Mouse (Mus musculus): ENCODE results near the gene Ppp1r13b. TPM values are rescaled to one million over a fixed set of nuclear protein-coding genes. Genes with fewer than 3 reads are reported as not detected.

Gene Ppp1r13b
- total and polyA plus RNA-seq, 3 experiments, result 19.7 to 41.7 (median 28.1) TPM

DNA sequence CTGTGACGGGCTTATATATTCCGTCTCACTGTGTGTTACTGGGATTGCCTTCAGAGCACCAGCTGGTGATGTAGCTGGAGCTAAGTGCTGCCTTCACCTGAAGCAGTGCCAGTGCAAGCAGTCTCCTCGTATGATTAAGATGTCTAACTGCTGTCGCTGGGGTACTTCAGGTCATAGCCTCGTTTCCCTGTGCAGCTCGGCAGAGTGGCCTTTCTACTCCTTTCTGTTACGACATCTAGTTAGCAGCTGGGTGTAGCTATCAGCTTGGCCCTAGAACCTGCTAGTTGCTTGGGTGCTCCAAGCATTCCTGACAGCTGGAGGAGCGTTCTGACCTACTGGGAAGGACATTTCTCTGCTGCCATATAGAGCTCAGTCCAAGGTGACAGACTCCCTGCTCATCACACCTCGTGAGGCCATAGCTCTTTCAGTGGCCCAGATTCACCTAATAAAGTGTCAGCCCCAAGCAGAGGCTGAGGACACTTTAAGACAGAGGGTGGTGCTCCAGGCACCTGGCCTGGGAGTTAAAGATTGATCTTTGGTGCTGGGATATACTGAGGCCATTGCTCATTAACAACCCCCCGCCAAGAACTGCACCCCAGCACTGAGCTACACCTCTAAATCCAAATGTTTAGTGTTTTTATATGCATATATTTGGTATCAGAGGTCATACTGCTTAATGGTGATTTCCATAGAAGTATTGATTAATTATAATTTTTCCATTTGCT lies 107.3 kb downstream of the Ppp1r13b start:
- ATAC-seq (ENCODE audit: extremely low read depth, insufficient number of reproducible peaks, low FRiP score, poor library complexity, severe bottlenecking) (no peak), DNase-seq (ENCODE audit: low spot score) (no peak)
- H3K4me3 ChIP-seq (ENCODE audit: low read depth, low read length), result no peak overlapping the region
- H3K9me3 ChIP-seq (replicated peaks), result no peaks in the 10 kb centered on the region
- TF ChIP-seq CTCF (IDR thresholded peaks at IDR 0.05; ENCODE audit: low read depth, low read length), result no peak
- TF ChIP-seq POLR2AphosphoS5 (IDR thresholded peaks at IDR 0.05; ENCODE audit: insufficient replicate concordance, low read depth, low read length), result no peak
- TF ChIP-seq TAL1 (conservative IDR thresholded peaks at IDR 0.05; ENCODE audit: low read depth, low read length), result no peak
- TF ChIP-seq GATA1 (IDR thresholded peaks at IDR 0.05; ENCODE audit: borderline replicate concordance, low read length), result no peak
- H3K4me1 ChIP-seq (ENCODE audit: insufficient read depth, low read depth, low read length), result peaks cover 8% of the 10 kb centered on the region
- H3K27me3 ChIP-seq (ENCODE audit: insufficient read depth, low read length), result no peaks in the 10 kb centered on the region
- H3K36me3 ChIP-seq (replicated peaks), result peaks cover 96% of the 10 kb centered on the region

DNA sequence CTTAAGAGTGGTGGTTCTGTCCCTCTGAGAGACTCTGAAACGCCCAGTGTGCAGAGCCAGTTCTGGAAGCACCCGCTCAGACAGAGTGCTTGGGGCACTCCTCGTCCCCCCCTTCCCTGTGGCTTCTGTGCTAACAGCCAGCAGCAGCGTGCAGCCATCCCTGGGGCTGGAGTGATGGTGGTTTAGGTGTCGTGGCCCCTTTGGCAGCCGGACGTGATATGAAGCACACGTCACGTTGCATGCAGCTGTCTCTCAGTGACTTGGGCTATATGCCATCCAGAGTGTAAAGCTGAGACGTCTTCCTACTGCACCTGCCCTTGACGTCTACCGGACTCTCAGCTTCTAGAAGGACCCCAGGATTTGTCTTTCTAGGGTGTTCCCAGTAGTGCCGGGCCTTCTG lies 109.4 kb downstream of the Ppp1r13b start:
- TF ChIP-seq POLR2AphosphoS5 (IDR thresholded peaks at IDR 0.05; ENCODE audit: insufficient replicate concordance, low read depth, low read length), result no peak; the same call in 1 of the 2 replicates
- no peak for TF ChIP-seq TAL1 (conservative IDR thresholded peaks at IDR 0.05; ENCODE audit: low read depth, low read length)
- no peak for TF ChIP-seq GATA2 (IDR thresholded peaks at IDR 0.05; ENCODE audit: borderline replicate concordance, low read depth, low read length)
- TF ChIP-seq GATA1 (IDR thresholded peaks at IDR 0.05; ENCODE audit: borderline replicate concordance, low read length), result no peak
- TF ChIP-seq CTCF (IDR thresholded peaks at IDR 0.05; ENCODE audit: low read depth, low read length), result no peak
- H3K4me3 ChIP-seq (ENCODE audit: low read depth, low read length), result peak overlapping the region; percentile 4; the same call in 1 of the 2 replicates
- DNase-seq (ENCODE audit: low spot score), result no peak
- no peak for ATAC-seq (ENCODE audit: extremely low read depth, insufficient number of reproducible peaks, low FRiP score, poor library complexity, severe bottlenecking)
- no peaks in the 10 kb centered on the region for H3K9me3 ChIP-seq (replicated peaks)
- H3K27me3 ChIP-seq (ENCODE audit: insufficient read depth, low read length), result no peaks in the 10 kb centered on the region
- H3K4me1 ChIP-seq (ENCODE audit: insufficient read depth, low read depth, low read length), result peaks cover 12% of the 10 kb centered on the region
- H3K36me3 ChIP-seq (replicated peaks), result peaks cover 96% of the 10 kb centered on the region

DNA sequence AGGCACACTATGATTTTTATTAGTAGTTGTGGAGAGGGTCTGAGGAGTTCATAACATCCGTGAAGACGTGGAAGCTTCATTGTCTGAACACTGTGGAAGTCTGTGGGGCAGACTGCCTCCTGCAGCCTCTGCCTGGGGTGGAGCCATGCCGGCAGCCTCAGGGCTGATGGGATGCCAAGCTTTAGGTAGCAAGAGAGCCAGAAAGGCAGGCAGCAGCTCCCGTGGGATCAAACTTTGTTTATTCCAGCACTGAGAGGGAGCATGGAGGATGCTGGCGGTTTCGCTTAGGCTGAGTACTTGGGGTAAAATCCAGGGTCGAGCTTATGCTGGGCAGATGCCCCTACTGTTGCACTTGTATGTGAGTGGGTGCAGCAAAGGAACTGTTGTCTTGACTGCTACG lies 110.7 kb downstream of the Ppp1r13b start:
- peaks cover 96% of the 10 kb centered on the region for H3K36me3 ChIP-seq (replicated peaks)
- ATAC-seq (ENCODE audit: extremely low read depth, insufficient number of reproducible peaks, low FRiP score, poor library complexity, severe bottlenecking) (no peak), DNase-seq (ENCODE audit: low spot score) (no peak)
- H3K27me3 ChIP-seq (ENCODE audit: insufficient read depth, low read length), result no peaks in the 10 kb centered on the region
- no peaks in the 10 kb centered on the region for H3K9me3 ChIP-seq (replicated peaks)
- H3K4me3 ChIP-seq (ENCODE audit: low read depth, low read length), result no peak overlapping the region
- peaks cover 10% of the 10 kb centered on the region for H3K4me1 ChIP-seq (ENCODE audit: insufficient read depth, low read depth, low read length)
- TF ChIP-seq GATA2 (IDR thresholded peaks at IDR 0.05; ENCODE audit: borderline replicate concordance, low read depth, low read length) (no peak), CTCF (IDR thresholded peaks at IDR 0.05; ENCODE audit: low read depth, low read length) (no peak), TAL1 (conservative IDR thresholded peaks at IDR 0.05; ENCODE audit: low read depth, low read length) (no peak), GATA1 (IDR thresholded peaks at IDR 0.05; ENCODE audit: borderline replicate concordance, low read length) (no peak), POLR2AphosphoS5 (IDR thresholded peaks at IDR 0.05; ENCODE audit: insufficient replicate concordance, low read depth, low read length) (no peak)

DNA sequence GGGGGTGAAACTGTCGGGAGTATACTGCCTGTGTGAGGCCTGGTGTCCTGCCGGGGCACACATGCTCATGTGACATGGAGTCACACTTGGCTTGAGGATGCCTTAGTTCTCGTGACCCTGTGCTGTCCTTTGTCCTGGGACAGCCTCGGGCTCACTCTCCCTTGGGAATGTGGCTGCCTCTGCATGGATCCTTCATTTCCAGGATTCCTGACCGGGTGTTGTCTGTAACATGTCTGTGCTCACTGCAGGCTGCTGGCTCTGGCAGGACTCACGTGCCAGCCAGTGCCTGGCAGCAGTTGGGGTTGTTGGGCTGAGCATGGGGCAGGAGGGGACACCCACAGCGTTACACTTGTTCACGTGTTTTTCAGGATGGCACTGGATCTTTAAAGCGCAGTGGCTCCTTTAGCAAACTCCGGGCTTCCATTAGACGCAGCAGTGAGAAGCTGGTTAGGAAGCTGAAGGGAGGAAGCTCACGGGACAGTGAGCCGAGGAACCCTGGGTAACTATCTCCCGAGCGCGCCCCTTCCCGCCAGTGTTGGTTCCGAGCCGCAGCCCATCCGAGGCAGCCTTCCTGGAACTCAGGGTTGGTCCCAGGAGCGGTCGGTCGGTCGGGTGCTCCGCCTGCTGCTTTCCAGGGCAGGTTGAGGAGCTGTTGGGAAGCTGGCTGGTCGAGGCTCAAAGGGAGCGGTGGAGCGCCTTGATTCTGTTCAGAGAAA lies 112.6 kb downstream of the Ppp1r13b start:
- no peak for DNase-seq (ENCODE audit: low spot score)
- H3K4me3 ChIP-seq (ENCODE audit: low read depth, low read length), result no peak overlapping the region
- H3K9me3 ChIP-seq (replicated peaks), result no peaks in the 10 kb centered on the region
- no peaks in the 10 kb centered on the region for H3K27me3 ChIP-seq (ENCODE audit: insufficient read depth, low read length)
- H3K4me1 ChIP-seq (ENCODE audit: insufficient read depth, low read depth, low read length), result peaks cover 10% of the 10 kb centered on the region
- ATAC-seq (ENCODE audit: extremely low read depth, insufficient number of reproducible peaks, low FRiP score, poor library complexity, severe bottlenecking), result no peak
- peaks cover 96% of the 10 kb centered on the region for H3K36me3 ChIP-seq (replicated peaks)
- TF ChIP-seq POLR2AphosphoS5 (IDR thresholded peaks at IDR 0.05; ENCODE audit: insufficient replicate concordance, low read depth, low read length) (no peak), GATA2 (IDR thresholded peaks at IDR 0.05; ENCODE audit: borderline replicate concordance, low read depth, low read length) (no peak), TAL1 (conservative IDR thresholded peaks at IDR 0.05; ENCODE audit: low read depth, low read length) (no peak), CTCF (IDR thresholded peaks at IDR 0.05; ENCODE audit: low read depth, low read length) (no peak), GATA1 (IDR thresholded peaks at IDR 0.05; ENCODE audit: borderline replicate concordance, low read length) (no peak)

DNA sequence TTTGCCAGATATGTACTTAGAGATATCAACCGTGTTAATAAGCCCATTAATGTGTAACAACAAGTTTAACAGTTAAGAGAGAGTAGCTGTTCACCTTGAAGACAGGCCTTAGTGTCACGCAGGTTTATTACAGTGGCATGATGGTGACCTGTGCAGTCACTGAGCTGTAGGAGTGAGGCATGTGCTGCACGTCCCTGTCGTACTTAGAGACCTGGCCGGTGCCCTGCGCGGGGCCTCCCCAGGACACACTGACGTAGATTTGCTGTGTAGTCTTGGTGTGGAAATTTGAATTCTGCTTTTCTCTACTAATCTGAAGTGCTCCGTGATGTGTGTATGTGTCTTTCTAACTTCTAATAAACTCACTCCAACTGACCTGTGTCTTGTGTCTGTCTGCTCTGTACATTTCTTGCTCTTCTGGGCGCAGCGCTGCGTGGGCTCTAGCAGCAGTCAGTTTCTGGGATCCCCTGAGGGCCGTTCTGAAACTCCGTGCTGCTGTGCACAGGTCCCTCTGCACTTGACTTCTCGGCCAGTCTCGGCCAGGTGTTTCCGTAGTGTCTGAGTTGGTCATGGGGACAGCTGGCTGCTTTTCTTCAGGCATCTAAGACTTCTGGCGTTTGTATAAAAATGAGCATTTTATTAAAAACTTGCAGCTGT lies 113.3 kb downstream of the Ppp1r13b start:
- no peak overlapping the region for H3K4me3 ChIP-seq (ENCODE audit: low read depth, low read length)
- DNase-seq (ENCODE audit: low spot score), result no peak
- ATAC-seq (ENCODE audit: extremely low read depth, insufficient number of reproducible peaks, low FRiP score, poor library complexity, severe bottlenecking), result no peak
- H3K4me1 ChIP-seq (ENCODE audit: insufficient read depth, low read depth, low read length), result peaks cover 10% of the 10 kb centered on the region
- H3K36me3 ChIP-seq (replicated peaks), result peaks cover 98% of the 10 kb centered on the region
- no peaks in the 10 kb centered on the region for H3K27me3 ChIP-seq (ENCODE audit: insufficient read depth, low read length)
- TF ChIP-seq GATA1 (IDR thresholded peaks at IDR 0.05; ENCODE audit: borderline replicate concordance, low read length) (no peak), TAL1 (conservative IDR thresholded peaks at IDR 0.05; ENCODE audit: low read depth, low read length) (no peak), CTCF (IDR thresholded peaks at IDR 0.05; ENCODE audit: low read depth, low read length) (no peak), GATA2 (IDR thresholded peaks at IDR 0.05; ENCODE audit: borderline replicate concordance, low read depth, low read length) (no peak), POLR2AphosphoS5 (IDR thresholded peaks at IDR 0.05; ENCODE audit: insufficient replicate concordance, low read depth, low read length) (no peak)
- H3K9me3 ChIP-seq (replicated peaks), result no peaks in the 10 kb centered on the region

DNA sequence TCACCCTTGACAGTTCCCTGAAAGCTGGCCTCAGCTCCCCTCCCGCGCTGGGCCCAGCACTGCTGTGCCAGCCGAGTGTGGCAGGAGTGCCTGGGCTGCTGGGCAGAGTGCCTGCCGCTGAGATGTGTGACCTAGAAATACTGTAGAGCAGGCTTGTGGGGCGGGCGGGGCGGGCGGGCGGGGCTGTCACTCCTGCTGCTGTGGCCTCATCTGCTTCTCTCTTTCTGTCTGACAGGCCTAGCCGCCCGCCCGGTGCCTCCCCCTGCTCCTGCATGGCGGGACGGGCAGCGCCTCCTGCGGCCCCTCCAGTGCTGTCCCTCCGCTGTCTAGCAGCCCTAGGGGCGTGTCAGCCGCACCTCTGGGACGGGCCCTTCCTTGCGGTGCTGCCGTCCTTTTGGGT lies 113.8 kb downstream of the Ppp1r13b start:
- Histone ChIP-seq H3K4me3 (ENCODE audit: low read depth, low read length) (no peak overlapping the region), H3K9me3 (replicated peaks) (no peaks in the 10 kb centered on the region), H3K4me1 (ENCODE audit: insufficient read depth, low read depth, low read length) (peaks cover 10% of the 10 kb centered on the region), H3K36me3 (replicated peaks) (peaks cover 99% of the 10 kb centered on the region), H3K27me3 (ENCODE audit: insufficient read depth, low read length) (no peaks in the 10 kb centered on the region)
- peak; percentile 68 for DNase-seq (ENCODE audit: low spot score)
- no peak for ATAC-seq (ENCODE audit: extremely low read depth, insufficient number of reproducible peaks, low FRiP score, poor library complexity, severe bottlenecking)
- TF ChIP-seq POLR2AphosphoS5 (IDR thresholded peaks at IDR 0.05; ENCODE audit: insufficient replicate concordance, low read depth, low read length) (no peak), TAL1 (conservative IDR thresholded peaks at IDR 0.05; ENCODE audit: low read depth, low read length) (no peak), CTCF (IDR thresholded peaks at IDR 0.05; ENCODE audit: low read depth, low read length) (no peak), GATA1 (IDR thresholded peaks at IDR 0.05; ENCODE audit: borderline replicate concordance, low read length) (no peak), GATA2 (IDR thresholded peaks at IDR 0.05; ENCODE audit: borderline replicate concordance, low read depth, low read length) (no peak)
